Mouse (Mus musculus): ENCODE data around the gene Hoxa3. TPM values are rescaled to one million over a fixed set of nuclear protein-coding genes. Genes with fewer than 3 reads are reported as not detected.
A peak's percentile ranks its signal among the peaks of the same experiment; 100 is the strongest.

Gene Hoxa3
- polyA plus RNA-seq, 1 experiment from 2014 or later = not detected

GRCm38 (mm10) chr6:52159979-52160378, 53.2 kb downstream of the Hoxa3 start:
- ATAC-seq (no peak), DNase-seq (ENCODE audit: low spot score) (no peak)
- peaks cover 8% of the 10 kb centered on the region; the same call in 1 of the 2 replicates for H3K4me1 ChIP-seq (ENCODE audit: control insufficient read depth, insufficient read depth, low read length)
- no peak overlapping the region for H3K27ac ChIP-seq (ENCODE audit: low read depth, low read length)
- peaks cover 95% of the 10 kb centered on the region for H3K27me3 ChIP-seq (replicated peaks; ENCODE audit: control insufficient read depth, insufficient read depth, low read length)
- no peak overlapping the region for H3K9ac ChIP-seq (ENCODE audit: low read length)
- no peaks in the 10 kb centered on the region for H3K36me3 ChIP-seq (ENCODE audit: control insufficient read depth, insufficient read depth, low read length)
- H3K4me2 ChIP-seq (ENCODE audit: low read length) = no peak overlapping the region
- 3% methylated on average over 7 of the region's 9 CpGs for WGBS
- H3K4me3 ChIP-seq (ENCODE audit: low read depth, low read length) = no peak overlapping the region
- H3K9me3 ChIP-seq (replicated peaks; ENCODE audit: control insufficient read depth, low read length) = no peaks in the 10 kb centered on the region

GRCm38 (mm10) chr6:52159164-52159761, 53.9 kb downstream of the Hoxa3 start:
- DNase-seq (ENCODE audit: low spot score) (no peak), ATAC-seq (no peak)
- peaks cover 95% of the 10 kb centered on the region for H3K27me3 ChIP-seq (replicated peaks; ENCODE audit: control insufficient read depth, insufficient read depth, low read length)
- H3K4me2 ChIP-seq (ENCODE audit: low read length) = peak overlapping the region; percentile 93
- no peaks in the 10 kb centered on the region for H3K9me3 ChIP-seq (replicated peaks; ENCODE audit: control insufficient read depth, low read length)
- whole genome bisulfite sequencing = 4% methylated on average over 12 of the region's 12 CpGs
- no peaks in the 10 kb centered on the region for H3K36me3 ChIP-seq (ENCODE audit: control insufficient read depth, insufficient read depth, low read length)
- H3K4me3 ChIP-seq (ENCODE audit: low read depth, low read length) = no peak overlapping the region
- peaks cover 8% of the 10 kb centered on the region; the same call in 1 of the 2 replicates for H3K4me1 ChIP-seq (ENCODE audit: control insufficient read depth, insufficient read depth, low read length)
- H3K9ac ChIP-seq (ENCODE audit: low read length) = no peak overlapping the region
- no peak overlapping the region for H3K27ac ChIP-seq (ENCODE audit: low read depth, low read length)

- Histone ChIP-seq H3K27me3 (replicated peaks; ENCODE audit: control insufficient read depth, insufficient read depth, low read length) (peaks cover 96% of the 10 kb centered on the region), H3K4me1 (ENCODE audit: control insufficient read depth, insufficient read depth, low read length) (peaks cover 8% of the 10 kb centered on the region; the same call in 1 of the 2 replicates), H3K27ac (ENCODE audit: low read depth, low read length) (no peak within 1 kb of the TSS), H3K9me3 (replicated peaks; ENCODE audit: control insufficient read depth, low read length) (no peaks in the 10 kb centered on the region), H3K9ac (ENCODE audit: low read length) (no peak within 1 kb of the TSS; the same call in 1 of the 2 replicates), H3K4me2 (ENCODE audit: low read length) (peak within 1 kb of the TSS; percentile 93), H3K36me3 (ENCODE audit: control insufficient read depth, insufficient read depth, low read length) (no peaks in the 10 kb centered on the region), H3K4me3 (ENCODE audit: low read depth, low read length) (peak within 1 kb of the TSS; percentile 44)
- WGBS = under 1% methylated on average over 55 of the region's 55 CpGs
- DNase-seq (ENCODE audit: low spot score) (peak; percentile 62), ATAC-seq (peak; percentile 82)
Measured at GRCm38 (mm10) chr6:52158276-52159051, 54.7 kb downstream of the Hoxa3 start, which contains the start of gene Hoxa1. TSS of gene Hoxa1 (minus strand) at chr6:52158317.

- no peak overlapping the region for H3K27ac ChIP-seq (ENCODE audit: low read depth, low read length)
- peak overlapping the region; percentile 93 for H3K4me2 ChIP-seq (ENCODE audit: low read length)
- peaks cover 8% of the 10 kb centered on the region; the same call in 1 of the 2 replicates for H3K4me1 ChIP-seq (ENCODE audit: control insufficient read depth, insufficient read depth, low read length)
- WGBS = 2% methylated on average over 32 of the region's 32 CpGs
- H3K9ac ChIP-seq (ENCODE audit: low read length) = no peak overlapping the region
- peak overlapping the region; percentile 44 for H3K4me3 ChIP-seq (ENCODE audit: low read depth, low read length)
- ATAC-seq = no peak
- peaks cover 96% of the 10 kb centered on the region for H3K27me3 ChIP-seq (replicated peaks; ENCODE audit: control insufficient read depth, insufficient read depth, low read length)
- DNase-seq (ENCODE audit: low spot score) = no peak
- H3K36me3 ChIP-seq (ENCODE audit: control insufficient read depth, insufficient read depth, low read length) = no peaks in the 10 kb centered on the region
- H3K9me3 ChIP-seq (replicated peaks; ENCODE audit: control insufficient read depth, low read length) = no peaks in the 10 kb centered on the region
Measured at GRCm38 (mm10) chr6:52157466-52158275, 55.5 kb downstream of the Hoxa3 start.

GRCm38 (mm10) chr6:52156551-52157200, 56.5 kb downstream of the Hoxa3 start:
- DNase-seq (ENCODE audit: low spot score) = no peak
- Histone ChIP-seq H3K27me3 (replicated peaks; ENCODE audit: control insufficient read depth, insufficient read depth, low read length) (peaks cover 96% of the 10 kb centered on the region), H3K4me2 (ENCODE audit: low read length) (no peak overlapping the region), H3K27ac (ENCODE audit: low read depth, low read length) (no peak overlapping the region), H3K9ac (ENCODE audit: low read length) (no peak overlapping the region), H3K4me1 (ENCODE audit: control insufficient read depth, insufficient read depth, low read length) (peaks cover 8% of the 10 kb centered on the region; the same call in 1 of the 2 replicates), H3K36me3 (ENCODE audit: control insufficient read depth, insufficient read depth, low read length) (no peaks in the 10 kb centered on the region), H3K4me3 (ENCODE audit: low read depth, low read length) (no peak overlapping the region), H3K9me3 (replicated peaks; ENCODE audit: control insufficient read depth, low read length) (no peaks in the 10 kb centered on the region)
- ATAC-seq = no peak
- 2% methylated on average over 20 of the region's 20 CpGs for WGBS

- 34% methylated on average over 3 of the region's 3 CpGs for WGBS
- DNase-seq (ENCODE audit: low spot score) = no peak
- no peak overlapping the region for H3K4me2 ChIP-seq (ENCODE audit: low read length)
Measured at GRCm38 (mm10) chr6:52155471-52155870, 57.7 kb downstream of the Hoxa3 start.

GRCm38 (mm10) chr6:52154044-52154443, 59.1 kb downstream of the Hoxa3 start:
- Histone ChIP-seq H3K4me1 (ENCODE audit: control insufficient read depth, insufficient read depth, low read length) (peaks cover 8% of the 10 kb centered on the region; the same call in 1 of the 2 replicates), H3K36me3 (ENCODE audit: control insufficient read depth, insufficient read depth, low read length) (no peaks in the 10 kb centered on the region), H3K4me2 (ENCODE audit: low read length) (no peak overlapping the region), H3K4me3 (ENCODE audit: low read depth, low read length) (no peak overlapping the region), H3K9ac (ENCODE audit: low read length) (no peak overlapping the region), H3K27me3 (replicated peaks; ENCODE audit: control insufficient read depth, insufficient read depth, low read length) (peaks cover 97% of the 10 kb centered on the region), H3K27ac (ENCODE audit: low read depth, low read length) (no peak overlapping the region), H3K9me3 (replicated peaks; ENCODE audit: control insufficient read depth, low read length) (no peaks in the 10 kb centered on the region)
- no peak for DNase-seq (ENCODE audit: low spot score)
- under 1% methylated on average over 5 of the region's 5 CpGs for WGBS
- no peak for ATAC-seq

More at GRCm38 (mm10) chr6:52155471-52155870, 57.7 kb downstream of the Hoxa3 start:
- Histone ChIP-seq H3K27me3 (replicated peaks; ENCODE audit: control insufficient read depth, insufficient read depth, low read length) (peaks cover 97% of the 10 kb centered on the region), H3K27ac (ENCODE audit: low read depth, low read length) (no peak overlapping the region), H3K9ac (ENCODE audit: low read length) (no peak overlapping the region), H3K36me3 (ENCODE audit: control insufficient read depth, insufficient read depth, low read length) (no peaks in the 10 kb centered on the region), H3K9me3 (replicated peaks; ENCODE audit: control insufficient read depth, low read length) (no peaks in the 10 kb centered on the region), H3K4me3 (ENCODE audit: low read depth, low read length) (no peak overlapping the region), H3K4me1 (ENCODE audit: control insufficient read depth, insufficient read depth, low read length) (peaks cover 8% of the 10 kb centered on the region; the same call in 1 of the 2 replicates)
- no peak for ATAC-seq

- Histone ChIP-seq H3K27ac (ENCODE audit: low read depth, low read length) (no peak overlapping the region), H3K4me1 (ENCODE audit: control insufficient read depth, insufficient read depth, low read length) (peaks cover 4% of the 10 kb centered on the region; the same call in 1 of the 2 replicates), H3K27me3 (replicated peaks; ENCODE audit: control insufficient read depth, insufficient read depth, low read length) (peaks cover 95% of the 10 kb centered on the region), H3K36me3 (ENCODE audit: control insufficient read depth, insufficient read depth, low read length) (no peaks in the 10 kb centered on the region), H3K9ac (ENCODE audit: low read length) (no peak overlapping the region), H3K9me3 (replicated peaks; ENCODE audit: control insufficient read depth, low read length) (no peaks in the 10 kb centered on the region), H3K4me2 (ENCODE audit: low read length) (no peak overlapping the region), H3K4me3 (ENCODE audit: low read depth, low read length) (no peak overlapping the region)
- ATAC-seq = no peak
- DNase-seq (ENCODE audit: low spot score) = no peak
- WGBS = under 1% methylated on average over 6 of the region's 6 CpGs
Measured at GRCm38 (mm10) chr6:52153270-52153669, 59.9 kb downstream of the Hoxa3 start.

All from forebrain, embryonic 14.5 days (tissue).